Mouse (Mus musculus): ENCODE results near the gene Traf3ip3. TPM values are rescaled to one million over a fixed set of nuclear protein-coding genes. Genes with fewer than 3 reads are reported as not detected.
A peak's percentile ranks its signal among the peaks of the same experiment; 100 is the strongest.

Gene Traf3ip3
- total RNA-seq, 2 experiments from 2014 or later = 1.2 to 1.9 TPM

DNA sequence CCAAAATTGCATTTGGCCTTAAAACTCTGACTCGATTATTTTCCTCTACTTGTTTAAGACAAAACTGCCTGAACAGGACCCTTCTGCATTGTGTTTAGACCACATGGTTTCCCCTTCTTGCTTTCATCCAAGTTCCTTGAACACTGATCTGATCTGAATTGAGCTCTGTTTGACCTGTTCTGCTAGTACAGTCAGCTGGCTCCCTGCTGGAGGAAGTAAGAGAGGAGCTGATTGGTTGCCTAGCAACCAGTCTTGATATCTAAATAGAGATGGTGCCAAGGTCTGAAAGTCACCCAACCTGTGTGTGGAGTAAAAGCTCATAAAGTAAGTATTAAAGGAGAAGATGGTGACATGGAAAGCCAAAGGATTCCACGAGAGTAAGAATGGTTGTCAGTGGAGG, 31.6 kb downstream of the Traf3ip3 start:
- intact Hi-C loops (cut with DNase I) = no loop called here
- no peak for DNase-seq

DNA sequence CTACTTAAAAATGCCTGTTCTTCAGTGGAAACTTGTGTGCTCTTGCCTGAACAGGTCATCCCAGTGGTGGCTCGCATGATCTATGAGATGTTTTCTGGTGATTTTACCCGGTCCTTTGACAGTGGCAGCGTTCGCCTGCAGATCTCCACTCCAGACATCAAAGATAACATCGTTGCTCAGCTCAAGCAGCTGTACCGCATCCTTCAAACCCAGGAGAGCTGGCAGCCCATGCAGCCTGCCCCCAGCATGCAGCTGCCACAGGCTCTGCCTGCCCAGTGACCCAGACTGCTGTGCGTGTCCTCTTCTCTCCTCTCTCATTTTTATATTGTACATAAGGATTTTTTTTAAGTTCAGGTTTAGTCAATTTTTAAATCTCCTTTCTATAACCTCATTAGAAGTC, 32.3 kb downstream of the Traf3ip3 start:
- intact Hi-C loops (cut with DNase I) = no loop called here
- DNase-seq = no peak

- intact Hi-C loops (cut with DNase I) = no loop called here
- DNase-seq = no peak
Measured at GRCm38 (mm10) chr1:193167746-193168145, 33.8 kb downstream of the Traf3ip3 start, which contains the start of gene A130010J15Rik. Gene A130010J15Rik, plus strand, starts transcription at chr1:193168046.

- intact Hi-C loops (cut with DNase I) = no loop called here
- peak; percentile 26 to 60 for DNase-seq
Measured at GRCm38 (mm10) chr1:193160317-193161032, 41.0 kb downstream of the Traf3ip3 start.

- DNase-seq = no peak
- intact Hi-C loops (cut with DNase I) = no loop called here
Measured at GRCm38 (mm10) chr1:193159613-193160012, 41.9 kb downstream of the Traf3ip3 start.

DNA sequence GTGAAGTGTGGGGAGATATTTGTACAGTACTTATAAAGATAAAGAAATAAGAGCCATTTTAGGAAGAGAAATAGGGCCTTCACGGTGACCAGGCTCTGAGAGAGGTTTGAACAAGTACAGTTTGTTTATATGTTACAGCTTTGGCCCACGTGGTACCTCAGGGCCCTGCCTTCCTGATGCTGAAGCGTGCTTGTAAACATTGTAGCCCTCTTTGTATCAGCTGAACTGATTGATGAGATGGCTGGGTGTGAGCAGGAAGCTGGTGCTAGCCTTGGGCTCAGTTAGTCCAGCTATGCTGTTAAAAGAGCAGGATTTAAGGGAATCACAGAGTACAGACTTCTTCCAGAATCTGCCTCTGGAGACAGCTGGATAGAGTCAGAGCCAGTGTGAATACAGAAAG, 42.3 kb downstream of the Traf3ip3 start:
- intact Hi-C loops (cut with DNase I) = no loop called here
- no peak for DNase-seq

GRCm38 (mm10) chr1:193157111-193157492, 44.4 kb downstream of the Traf3ip3 start:
- DNase-seq = no peak
- intact Hi-C loops (cut with DNase I) = no loop called here

GRCm38 (mm10) chr1:193156316-193157110, 45.0 kb downstream of the Traf3ip3 start:
- no peak for DNase-seq
- intact Hi-C loops (cut with DNase I) = no loop called here

- intact Hi-C loops (cut with DNase I) = no loop called here
- DNase-seq = no peak
Measured at GRCm38 (mm10) chr1:193153561-193153960, 47.9 kb downstream of the Traf3ip3 start.

- peak; percentile 30 to 33 for DNase-seq
- intact Hi-C loops (cut with DNase I) = no loop called here
Measured at GRCm38 (mm10) chr1:193152872-193153271, 48.6 kb downstream of the Traf3ip3 start, which contains the start of gene Irf6. Gene Irf6, plus strand, starts transcription at chr1:193153111.

- intact Hi-C loops (cut with DNase I) = no loop called here
Measured at GRCm38 (mm10) chr1:193151134-193151533, 50.4 kb downstream of the Traf3ip3 start.

GRCm38 (mm10) chr1:193149231-193149630, 52.3 kb downstream of the Traf3ip3 start:
- intact Hi-C loops (cut with DNase I) = no loop called here
- DNase-seq = no peak

More at GRCm38 (mm10) chr1:193151134-193151533, 50.4 kb downstream of the Traf3ip3 start:
- no peak for DNase-seq

DNA sequence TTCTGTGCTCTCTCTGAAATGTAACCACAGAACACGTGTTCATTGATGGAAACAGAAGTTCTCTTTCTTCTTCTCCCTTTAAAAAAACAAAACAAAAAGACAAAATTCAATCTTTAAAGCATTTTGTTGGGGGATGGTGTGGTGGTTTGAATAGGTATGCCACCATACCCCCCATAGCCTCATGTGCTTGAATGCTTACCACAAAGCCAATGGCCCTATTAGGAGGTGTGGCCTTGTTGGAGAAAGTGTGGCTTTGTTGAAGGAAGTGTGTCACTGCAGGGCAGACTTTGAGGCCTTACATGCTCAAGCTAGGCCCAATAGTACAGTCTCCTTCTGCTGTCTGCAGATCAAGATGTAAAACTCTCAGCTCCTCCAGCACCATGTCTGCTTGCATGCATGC, 55.1 kb downstream of the Traf3ip3 start:
- intact Hi-C loops (cut with DNase I) = no loop called here
- no peak for DNase-seq

DNA sequence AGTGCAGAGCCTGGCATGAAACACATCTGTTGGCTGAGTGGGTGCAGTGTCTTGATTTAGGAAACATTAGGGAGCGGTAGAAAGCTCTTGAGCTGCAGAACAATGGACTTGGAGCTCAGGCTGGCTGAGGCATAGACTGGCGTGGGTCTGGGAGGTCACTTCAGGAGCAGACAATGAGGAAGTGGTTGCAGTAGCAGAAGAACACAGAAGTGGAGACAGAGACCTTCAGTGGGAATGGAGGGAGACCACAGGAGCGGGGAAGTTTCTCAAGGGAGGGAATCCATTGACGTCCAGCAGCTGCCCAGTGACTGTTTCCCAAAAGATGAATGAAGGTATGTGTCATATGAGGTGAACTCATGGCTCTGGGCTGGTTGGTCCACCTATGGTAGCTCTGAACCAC, 56.4 kb downstream of the Traf3ip3 start:
- DNase-seq = no peak
- intact Hi-C loops (cut with DNase I) = no loop called here

DNA sequence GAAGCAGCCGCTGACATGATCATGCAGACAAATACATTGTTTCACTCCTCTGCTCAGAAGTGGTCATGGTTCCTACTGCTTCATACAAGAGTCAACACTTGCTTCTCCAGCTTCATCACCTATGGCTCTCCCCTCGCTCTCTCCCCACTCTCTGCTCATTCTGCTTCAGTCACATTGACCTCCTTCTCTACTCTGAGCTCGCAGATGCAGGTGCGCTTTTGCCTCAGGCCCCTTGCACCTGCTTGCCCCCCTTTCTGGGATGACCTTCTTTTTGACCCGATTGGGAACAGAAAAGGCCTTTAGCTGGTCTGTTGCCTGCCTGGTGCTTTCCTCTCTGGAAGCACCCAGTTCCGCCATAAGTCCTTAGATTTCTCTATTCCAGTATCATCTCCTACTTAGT, 57.0 kb downstream of the Traf3ip3 start:
- intact Hi-C loops (cut with DNase I) = no loop called here
- DNase-seq = no peak

- DNase-seq = no peak
Measured at GRCm38 (mm10) chr1:193142517-193143062, 58.9 kb downstream of the Traf3ip3 start.

DNA sequence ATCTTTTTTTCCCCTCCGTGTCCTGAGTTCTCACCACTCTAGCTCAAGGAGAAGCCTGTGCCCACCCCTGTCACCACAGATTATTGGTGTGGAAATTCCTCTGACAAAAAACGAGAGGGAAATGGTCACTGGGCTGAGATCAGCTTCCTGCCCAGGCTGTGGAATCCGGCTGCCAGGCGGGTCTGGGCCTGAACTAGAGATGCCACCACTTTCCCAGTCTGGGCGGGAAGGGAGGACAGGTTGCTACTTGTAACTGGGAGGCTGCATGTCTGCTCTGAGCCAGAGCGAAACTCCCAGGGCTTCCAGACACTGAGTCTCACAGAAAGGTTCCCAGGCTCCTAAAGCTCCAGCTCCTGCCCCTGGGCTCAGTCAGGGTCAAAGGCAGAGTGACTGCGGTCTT, 60.4 kb downstream of the Traf3ip3 start:
- no peak for DNase-seq

More at GRCm38 (mm10) chr1:193142517-193143062, 58.9 kb downstream of the Traf3ip3 start:
- intact Hi-C loops (cut with DNase I) = no loop called here

DNA sequence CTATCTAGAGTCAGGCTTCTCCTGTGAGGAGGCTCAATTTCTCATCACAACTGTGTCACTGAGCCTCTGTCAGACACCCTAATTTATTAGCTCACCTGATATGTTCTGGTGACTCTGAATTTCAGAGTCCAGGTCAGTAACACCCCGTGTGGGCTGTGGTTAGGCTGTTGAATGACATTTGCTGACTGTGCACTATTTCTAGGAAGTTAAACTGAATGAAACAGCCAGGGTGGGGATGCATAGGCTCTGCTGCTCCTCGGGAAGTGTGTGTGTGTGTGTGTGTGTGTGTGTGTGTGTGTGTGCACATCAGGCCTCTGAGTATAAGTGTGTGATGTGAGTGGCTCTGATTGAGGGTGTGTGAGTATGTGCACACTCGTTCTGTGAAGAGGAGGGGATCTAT, 62.8 kb downstream of the Traf3ip3 start:
- DNase-seq = no peak
- intact Hi-C loops (cut with DNase I) = no loop called here

More for the DNA sequence above, 60.4 kb downstream of the Traf3ip3 start:
- intact Hi-C loops (cut with DNase I) = no loop called here

DNA sequence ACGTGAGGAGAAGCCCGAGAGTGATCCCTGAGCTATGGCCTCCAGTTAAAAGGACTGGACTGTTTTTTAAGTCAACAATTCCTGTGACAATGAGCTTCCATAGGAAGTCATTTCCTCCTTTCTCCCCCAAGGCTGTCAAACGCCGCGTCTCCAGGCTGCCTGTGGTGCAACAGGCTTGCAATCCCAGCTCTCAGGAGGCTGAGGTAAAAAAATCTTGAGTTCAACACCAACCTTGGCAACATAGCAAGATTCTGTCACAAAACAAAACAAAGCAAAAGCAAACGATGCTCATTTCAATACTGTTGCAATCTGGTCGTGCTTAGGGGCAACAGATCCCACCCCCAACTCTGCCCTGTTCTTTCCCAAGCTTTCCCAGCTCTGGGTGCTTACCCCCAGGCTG, 63.4 kb downstream of the Traf3ip3 start:
- intact Hi-C loops (cut with DNase I) = no loop called here

DNA sequence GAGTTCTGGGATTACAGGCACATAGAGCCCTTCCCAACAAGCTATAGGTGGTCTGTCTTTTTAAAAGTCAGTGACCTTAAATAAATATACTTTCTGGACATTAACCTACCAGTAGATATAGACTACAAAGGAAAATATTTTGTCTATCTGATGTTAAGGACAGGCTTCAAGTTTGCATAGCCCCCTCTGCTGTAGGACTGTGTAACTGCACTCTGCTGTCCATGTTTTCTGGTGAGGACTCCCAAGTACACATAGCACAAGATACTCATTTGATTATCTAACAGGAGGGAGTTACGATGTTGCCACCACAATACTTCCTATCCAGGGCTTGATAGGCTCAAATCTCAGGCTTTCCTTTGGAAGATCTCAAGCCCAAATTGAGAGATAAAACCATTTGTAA, 67.8 kb downstream of the Traf3ip3 start:
- intact Hi-C loops (cut with DNase I) = loop anchor here (5.0 kb wide), 1 partner anchor 189 kb away; no protein-coding TSS in a partner anchor

More for the DNA sequence above, 63.4 kb downstream of the Traf3ip3 start:
- no peak for DNase-seq

DNA sequence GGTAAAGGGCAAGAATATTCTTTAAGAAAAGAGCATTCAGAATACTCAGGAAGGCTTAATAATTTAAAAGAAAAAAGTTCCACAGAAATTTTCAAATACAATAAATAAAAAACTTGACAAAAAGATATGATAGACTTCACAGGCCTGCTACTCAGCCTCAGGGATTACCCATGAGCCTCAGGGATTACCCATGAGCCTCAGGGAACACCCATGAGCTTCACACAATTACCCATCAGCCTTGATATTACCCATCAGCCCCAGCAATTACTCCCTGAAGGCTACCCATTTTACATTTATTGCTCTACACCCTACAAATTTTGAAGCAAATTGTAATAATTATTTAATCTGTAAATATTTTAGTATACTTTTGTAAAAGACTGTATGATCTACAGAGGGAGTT, 69.1 kb downstream of the Traf3ip3 start:
- no peak for DNase-seq
- intact Hi-C loops (cut with DNase I) = loop anchor here (5.0 kb wide), 1 partner anchor 190 kb away; no protein-coding TSS in a partner anchor

More for the DNA sequence above, 67.8 kb downstream of the Traf3ip3 start:
- DNase-seq = no peak
